Mouse (Mus musculus) bone marrow, adult 2 months (tissue): ENCODE results near the gene Rbm20. TPM values are rescaled to one million over a fixed set of nuclear protein-coding genes. Genes with fewer than 3 reads are reported as not detected.
"Not testable (repeated sequence)": the region's sequence is repeated elsewhere in the genome, so short reads cannot be mapped to it uniquely, and the experiment has no call there.

ENCODE experiments used
- H3K27ac ChIP-seq: fragments of 200-500 bp; 2 replicates; pipeline ENCODE4 v1.5.1; 2012; ENCODE audit warnings: low read depth, mild to moderate bottlenecking, control low read depth, inconsistent platforms, low read length; ENCODE audit not compliant: control insufficient read depth, poor library complexity, insufficient read depth
- H3K4me1 ChIP-seq: fragments of 200-500 bp; 2 replicates; pipeline ENCODE4 v1.6.1; 2011; ENCODE audit warnings: low read length; ENCODE audit not compliant: control insufficient read depth, insufficient read depth
- H3K4me3 ChIP-seq: fragments of 200-500 bp; replicated peaks from 2 replicates; pipeline ENCODE3; 2011; ENCODE audit warnings: mild to moderate bottlenecking, low read depth, low read length, control low read depth; ENCODE audit not compliant: control insufficient read depth
- CTCF ChIP-seq: fragments of 200-500 bp; IDR thresholded peaks from 2 replicates; pipeline ENCODE4 v1.5.1; 2011; ENCODE audit warnings: low read length, control low read depth; ENCODE audit not compliant: control insufficient read depth, insufficient read depth
- POLR2A ChIP-seq: fragments of 200-500 bp; IDR thresholded peaks from 2 replicates; pipeline ENCODE4 v1.6.1; 2011; ENCODE audit warnings: low read depth, mild to moderate bottlenecking, control low read depth, low read length, borderline replicate concordance; ENCODE audit not compliant: control insufficient read depth
- WGBS: fragments of 180-500 bp; shearing (Covaris S2); methylation state at CpG from one replicate; pipeline ENCODE4 v1.1.7; 2018; 5-methylcytosine and 5-hydroxymethylcytosine counted together
- polyA plus RNA-seq: library from polyadenylated mRNA; stranded (reverse); fragments of >200 nt; gene quantifications from 2 replicates; pipeline ENCODE4 v1.2.4, GENCODE M21; 2011; ENCODE audit warnings: low replicate concordance; ENCODE audit not compliant: missing spikeins, insufficient read depth, insufficient read length

Rbm20 gene
- polyA plus RNA-seq, 1 experiment, result not detected

DNA sequence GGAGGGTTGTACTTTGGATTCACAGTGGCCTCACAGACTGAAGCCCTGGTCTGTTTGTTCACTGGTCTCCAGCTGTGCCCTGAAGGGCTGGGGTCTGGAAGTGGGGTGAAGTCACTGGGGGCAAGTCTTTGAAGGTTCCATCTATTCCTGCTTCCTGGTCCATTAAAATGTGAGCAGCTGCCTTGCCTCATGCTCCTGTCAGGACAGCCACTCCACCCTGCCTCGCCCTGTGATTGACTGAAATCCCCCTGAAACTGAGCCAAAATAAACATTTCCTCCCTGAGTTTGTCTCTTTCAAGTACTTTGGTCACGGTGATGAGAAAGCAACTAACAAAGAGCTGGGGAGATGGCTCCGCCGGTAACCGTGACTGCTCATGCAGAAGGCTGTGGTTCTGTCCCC is 27.3 kb upstream of the Rbm20 start:
- Histone ChIP-seq H3K27ac (no peak overlapping the region), H3K4me1 (no peaks in the 10 kb centered on the region; the same call in 1 of the 2 replicates), H3K4me3 (no peak overlapping the region)
- TF ChIP-seq CTCF (no peak), POLR2A (no peak)
- WGBS, result 82% methylated on average over 5 of the region's 5 CpGs

DNA sequence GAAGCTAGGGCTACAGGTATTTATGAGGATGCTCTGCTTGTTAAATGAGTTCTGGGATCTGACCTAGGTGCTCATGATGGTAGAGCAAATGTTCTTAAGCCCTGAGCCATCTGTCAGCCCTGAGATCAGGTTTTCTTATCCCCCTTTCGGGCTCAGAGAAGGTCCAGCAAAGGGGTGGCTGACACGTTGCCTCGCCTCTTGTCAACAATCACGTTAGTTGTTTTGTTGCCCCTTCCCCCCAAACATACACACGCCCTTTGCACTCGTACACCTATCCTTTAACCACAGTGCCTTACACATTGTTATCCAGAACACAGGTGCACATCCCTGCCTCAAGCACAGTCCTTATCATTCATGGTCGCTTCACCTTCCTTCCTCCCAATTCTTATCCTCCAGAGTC is 26.2 kb upstream of the Rbm20 start:
- no peak overlapping the region for H3K4me3 ChIP-seq
- no peak for TF ChIP-seq CTCF
- no peak for TF ChIP-seq POLR2A
- H3K4me1 ChIP-seq, result no peaks in the 10 kb centered on the region; the same call in 1 of the 2 replicates
- 69% methylated on average over 7 of the region's 7 CpGs for WGBS
- no peak overlapping the region for H3K27ac ChIP-seq

DNA sequence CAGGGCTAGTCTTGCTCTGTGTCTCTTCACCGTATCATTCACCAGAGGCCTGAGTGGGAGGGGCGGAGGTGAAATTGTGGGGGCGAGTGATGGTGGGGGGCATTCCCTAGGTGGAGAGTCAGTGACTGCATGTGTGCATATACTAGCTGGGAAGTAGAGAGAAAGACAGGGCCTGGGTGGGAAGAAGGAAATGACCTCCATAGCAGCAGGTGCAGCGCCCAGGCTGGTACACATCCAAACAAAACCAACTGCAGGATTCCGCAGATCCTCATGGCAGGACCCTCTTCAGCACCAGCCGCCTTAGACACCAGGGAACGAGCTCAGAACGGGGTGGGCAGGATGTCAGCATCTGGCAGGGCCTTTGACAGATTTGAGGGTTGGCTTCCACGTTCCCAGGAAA is 24.8 kb upstream of the Rbm20 start:
- Histone ChIP-seq H3K27ac (no peak overlapping the region), H3K4me3 (no peak overlapping the region), H3K4me1 (no peaks in the 10 kb centered on the region; the same call in 1 of the 2 replicates)
- 84% methylated on average over 9 of the region's 9 CpGs for WGBS
- TF ChIP-seq POLR2A, result no peak
- no peak for TF ChIP-seq CTCF

DNA sequence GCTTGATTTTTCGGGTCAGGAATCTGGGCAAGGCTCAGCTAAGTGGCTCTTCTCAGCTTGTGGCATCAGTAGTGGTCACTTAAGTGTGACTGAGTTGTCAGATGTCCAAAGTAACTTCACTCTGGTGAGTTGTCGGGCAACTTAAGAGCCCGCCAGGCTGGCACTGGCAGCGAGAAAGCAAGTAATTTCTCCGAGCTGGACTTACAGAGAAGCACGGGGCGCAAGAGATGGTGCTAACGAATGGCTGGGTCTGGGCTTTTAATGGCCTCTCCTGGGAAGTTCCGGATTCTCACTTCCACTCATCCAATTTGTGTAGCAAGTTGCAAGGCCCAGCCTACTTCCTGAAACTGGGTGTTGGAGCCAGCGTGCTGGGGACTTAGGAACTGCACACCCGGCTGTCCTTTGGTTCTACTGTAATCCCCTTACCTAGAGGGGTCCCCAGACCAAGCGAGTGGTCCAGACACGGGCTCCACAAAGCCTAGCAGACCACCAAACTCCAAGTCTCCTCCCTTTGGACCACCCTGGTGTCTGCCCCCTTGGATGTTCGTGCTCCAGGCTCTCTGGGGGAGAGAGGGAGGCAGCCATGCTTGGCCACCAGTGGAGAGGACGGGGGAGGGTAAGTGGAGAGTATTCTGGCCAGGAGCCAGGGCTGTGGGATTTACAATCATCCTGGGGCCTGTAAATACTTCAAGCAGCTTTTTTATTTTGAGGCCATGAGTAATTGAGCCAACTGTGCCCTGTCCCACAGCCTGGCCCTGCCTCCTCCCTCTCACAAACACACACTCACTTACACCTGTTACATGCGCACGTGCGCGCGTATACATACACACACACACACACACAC is 23.3 kb upstream of the Rbm20 start:
- 74% methylated on average over 20 of the region's 20 CpGs for WGBS
- no peak for TF ChIP-seq POLR2A
- no peak for TF ChIP-seq CTCF
- H3K4me1 ChIP-seq, result no peaks in the 10 kb centered on the region; the same call in 1 of the 2 replicates

DNA sequence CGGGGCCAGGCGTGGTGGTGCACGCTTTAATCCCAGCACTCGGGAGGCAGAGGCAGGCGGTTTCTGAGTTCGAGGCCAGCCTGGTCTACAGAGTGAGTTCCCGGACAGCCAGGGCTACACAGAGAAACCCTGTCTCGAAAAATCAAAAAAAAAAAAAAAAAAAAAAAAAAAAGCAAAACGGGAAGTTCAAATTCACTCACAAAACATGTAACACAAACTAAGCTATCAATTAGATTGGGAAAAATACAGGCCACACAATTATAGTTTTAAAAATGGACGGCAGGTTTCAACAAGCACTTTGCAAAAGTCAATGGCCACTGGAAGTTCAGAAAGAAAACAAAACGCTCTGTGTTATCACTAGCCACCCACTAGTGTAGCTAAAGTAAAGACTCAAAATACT is 20.7 kb upstream of the Rbm20 start:
- 71% methylated on average over 11 of the region's 11 CpGs for WGBS
- H3K27ac ChIP-seq, result not testable (repeated sequence)

More for the DNA sequence above, 23.3 kb upstream of the Rbm20 start:
- Histone ChIP-seq H3K4me3 (no peak overlapping the region), H3K27ac (no peak overlapping the region)

DNA sequence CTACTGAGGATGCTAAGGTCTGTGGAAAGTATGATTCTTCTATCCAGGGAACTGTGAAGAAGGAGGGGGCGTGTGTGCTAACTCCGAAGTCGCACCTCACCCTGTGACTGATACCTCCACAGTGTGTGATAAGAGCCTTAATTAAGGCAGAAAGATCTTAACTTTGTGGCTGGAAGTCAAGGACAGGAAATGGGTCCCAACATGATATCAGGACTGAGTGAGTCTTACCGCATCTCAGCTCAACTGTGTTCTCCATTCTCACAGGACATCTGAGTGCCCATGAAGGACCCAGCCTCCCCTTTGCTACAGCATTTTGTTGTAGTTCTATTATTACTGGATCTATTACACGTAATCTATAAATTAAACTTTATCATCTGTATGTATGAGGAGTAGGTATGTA is 19.7 kb upstream of the Rbm20 start:
- TF ChIP-seq CTCF (no peak), POLR2A (no peak)
- 68% methylated on average over 5 of the region's 5 CpGs for WGBS
- Histone ChIP-seq H3K27ac (no peak overlapping the region), H3K4me1 (no peaks in the 10 kb centered on the region), H3K4me3 (no peak overlapping the region)

More for the DNA sequence above, 20.7 kb upstream of the Rbm20 start:
- not testable (repeated sequence) for H3K4me3 ChIP-seq, H3K4me1 ChIP-seq

DNA sequence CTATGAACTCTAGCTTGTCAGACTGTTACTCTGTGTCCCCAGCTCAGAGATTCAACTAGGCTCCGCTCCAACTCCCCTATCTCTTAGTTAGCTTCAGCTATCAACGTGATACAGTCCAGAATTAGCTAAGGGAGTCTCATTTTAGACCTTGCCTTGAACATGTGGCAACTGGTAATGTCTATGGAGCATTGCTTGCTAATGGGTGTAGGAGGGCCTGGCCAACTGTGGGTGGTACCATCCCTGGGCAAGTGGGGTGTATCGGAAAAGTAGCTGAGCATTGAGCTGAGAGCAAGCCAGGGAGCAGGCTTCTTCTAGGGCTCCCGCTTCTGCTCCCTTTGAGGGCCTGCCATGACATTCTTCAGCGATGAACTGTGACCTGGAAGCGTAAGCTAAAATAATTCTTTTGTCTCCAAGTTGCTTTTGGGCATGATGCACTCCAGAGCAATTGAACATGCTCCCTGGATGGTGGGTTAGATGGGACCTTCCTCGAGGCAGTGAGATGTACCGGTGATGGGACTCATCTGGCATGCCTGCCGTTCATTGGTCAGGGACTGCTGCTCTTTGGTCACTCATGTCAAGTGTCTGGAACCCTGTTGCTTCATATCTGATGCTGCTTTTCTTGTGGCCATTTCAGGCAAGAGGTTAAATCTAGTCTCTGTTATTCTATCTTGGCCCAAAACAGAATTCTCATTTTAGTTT is 16.2 kb upstream of the Rbm20 start:
- Histone ChIP-seq H3K4me1 (no peaks in the 10 kb centered on the region), H3K27ac (no peak overlapping the region), H3K4me3 (no peak overlapping the region)
- no peak for TF ChIP-seq POLR2A
- no peak for TF ChIP-seq CTCF
- 83% methylated on average over 9 of the region's 9 CpGs for WGBS

DNA sequence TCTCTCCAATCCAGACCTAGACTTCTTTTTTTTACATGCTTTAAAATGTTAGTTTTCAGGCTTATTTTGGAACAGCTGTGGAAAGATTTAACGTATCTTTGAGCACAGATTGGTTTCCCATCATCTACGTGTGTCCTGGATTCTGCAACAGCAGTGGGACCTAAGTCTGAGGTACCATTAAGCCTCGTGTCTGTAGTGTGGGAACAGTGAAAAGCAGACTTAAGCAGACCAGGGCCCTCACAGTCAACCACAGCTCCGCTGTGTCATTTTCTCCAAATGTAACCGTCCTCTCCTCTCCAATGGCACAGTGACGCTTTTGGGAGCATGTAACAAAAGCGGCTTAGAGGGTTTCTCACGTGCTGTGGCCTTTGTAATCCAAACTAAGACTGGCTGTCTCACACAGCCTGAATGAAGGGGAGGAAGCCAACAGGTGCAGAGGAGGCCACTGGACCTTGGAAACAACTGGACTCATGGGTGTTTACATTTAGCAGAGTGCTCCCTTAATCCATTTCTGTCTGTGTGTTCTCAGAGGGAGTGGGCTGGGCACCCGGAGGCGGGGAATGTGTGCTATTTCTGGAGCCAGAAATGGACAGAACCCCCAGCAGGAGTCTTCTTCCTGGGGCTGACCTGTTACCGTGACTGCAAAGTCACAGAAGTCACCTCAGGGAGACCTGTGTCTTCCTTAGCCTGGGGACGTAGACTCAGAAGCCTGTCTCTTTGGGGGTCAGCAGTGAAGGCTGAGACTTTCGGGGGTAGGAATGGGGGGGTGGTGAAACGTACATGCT is 15.0 kb upstream of the Rbm20 start:
- H3K4me3 ChIP-seq, result no peak overlapping the region
- no peak overlapping the region for H3K27ac ChIP-seq
- TF ChIP-seq POLR2A (no peak), CTCF (no peak)
- 74% methylated on average over 14 of the region's 14 CpGs for WGBS
- H3K4me1 ChIP-seq, result no peaks in the 10 kb centered on the region
